Mouse (Mus musculus) limb, embryonic 13.5 days (tissue): Measurements from ENCODE around the gene Itga10. TPM values are rescaled to one million over a fixed set of nuclear protein-coding genes. Genes with fewer than 3 reads are reported as not detected.

Experiments
- ATAC-seq: fragments of 200-750 bp; cut with Nextera tagmentation; 2 replicates; pipeline ENCODE4 v1.8.0; 2017; ENCODE audit warnings: low read depth, moderate number of reproducible peaks, moderate TSS enrichment; ENCODE audit not compliant: low FRiP score
- H3K27ac ChIP-seq: fragments of 300-500 bp; sonication (generic); 2 replicates; pipeline ENCODE4 v1.5.1; 2015; ENCODE audit warnings: inconsistent platforms, mild to moderate bottlenecking, moderate library complexity
- H3K27me3 ChIP-seq: fragments of 300-500 bp; sonication (generic); 2 replicates; pipeline ENCODE4 v1.6.1; 2015; ENCODE audit warnings: mild to moderate bottlenecking, inconsistent platforms
- H3K36me3 ChIP-seq: fragments of 300-500 bp; sonication (generic); 2 replicates; pipeline ENCODE4 v1.6.1; 2015; ENCODE audit warnings: inconsistent platforms, mild to moderate bottlenecking, moderate library complexity
- H3K4me1 ChIP-seq: fragments of 300-500 bp; sonication (generic); 2 replicates; pipeline ENCODE4 v1.6.1; 2015; ENCODE audit warnings: inconsistent platforms
- H3K4me2 ChIP-seq: fragments of 300-500 bp; sonication (generic); replicated peaks from 2 replicates; pipeline ENCODE4 v1.6.1; 2015; ENCODE audit warnings: inconsistent platforms, mild to moderate bottlenecking, moderate library complexity
- H3K4me3 ChIP-seq: fragments of 300-500 bp; sonication (generic); 2 replicates; pipeline ENCODE4 v1.5.1; 2015; ENCODE audit warnings: moderate library complexity, mild to moderate bottlenecking, inconsistent platforms
- H3K9ac ChIP-seq: fragments of 300-500 bp; sonication (generic); 2 replicates; pipeline ENCODE4 v1.6.1; 2015; ENCODE audit warnings: mild to moderate bottlenecking, inconsistent platforms
- H3K9me3 ChIP-seq: fragments of 300-500 bp; sonication (generic); 2 replicates; pipeline ENCODE4 v1.6.1; 2016; ENCODE audit warnings: inconsistent platforms
- WGBS: fragments of 180-500 bp; shearing (Covaris S2); methylation state at CpG from one replicate; pipeline ENCODE4 v1.1.7; 2015; 5-methylcytosine and 5-hydroxymethylcytosine counted together
- polyA plus RNA-seq: library from polyadenylated mRNA; unstranded; fragments of >200 nt; fragmentation: Nextera tagmentation; extraction: Ambion mirVana; gene quantifications from 2 replicates; pipeline ENCODE4 v1.2.1, GENCODE M21; 2015

Gene Itga10
- polyA plus RNA-seq, 1 experiment from 2014 or later, result 3.1 TPM

DNA sequence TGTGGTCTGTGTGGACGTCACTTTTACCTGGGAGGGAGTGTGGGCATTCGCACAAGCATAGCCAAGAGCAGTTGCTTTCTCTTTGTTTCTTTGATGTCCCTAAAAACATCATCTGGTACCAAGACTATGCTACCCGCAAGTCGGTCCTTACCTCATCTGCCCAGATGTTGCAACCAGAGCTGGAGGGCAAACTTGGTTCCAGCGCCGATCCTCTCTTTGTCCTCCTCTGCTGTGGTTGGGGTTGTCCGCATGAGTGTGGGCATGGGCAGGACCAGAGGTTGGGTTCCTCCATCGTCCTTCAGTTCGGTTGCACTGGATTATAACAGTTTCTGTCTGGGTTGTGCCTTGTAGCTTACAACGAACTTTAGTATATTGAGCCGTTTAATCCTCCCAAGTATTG lies 60.8 kb downstream of the Itga10 start:
- no peak overlapping the region for H3K4me2 ChIP-seq
- ATAC-seq, result no peak
- H3K36me3 ChIP-seq, result peaks cover 58% of the 10 kb centered on the region
- H3K4me3 ChIP-seq, result no peak overlapping the region
- H3K27me3 ChIP-seq, result peaks cover 10% of the 10 kb centered on the region
- peaks cover 5% of the 10 kb centered on the region for H3K4me1 ChIP-seq
- H3K9me3 ChIP-seq, result no peaks in the 10 kb centered on the region
- H3K9ac ChIP-seq, result no peak overlapping the region
- no peak overlapping the region for H3K27ac ChIP-seq
- 89% methylated on average over 11 of the region's 11 CpGs for WGBS

DNA sequence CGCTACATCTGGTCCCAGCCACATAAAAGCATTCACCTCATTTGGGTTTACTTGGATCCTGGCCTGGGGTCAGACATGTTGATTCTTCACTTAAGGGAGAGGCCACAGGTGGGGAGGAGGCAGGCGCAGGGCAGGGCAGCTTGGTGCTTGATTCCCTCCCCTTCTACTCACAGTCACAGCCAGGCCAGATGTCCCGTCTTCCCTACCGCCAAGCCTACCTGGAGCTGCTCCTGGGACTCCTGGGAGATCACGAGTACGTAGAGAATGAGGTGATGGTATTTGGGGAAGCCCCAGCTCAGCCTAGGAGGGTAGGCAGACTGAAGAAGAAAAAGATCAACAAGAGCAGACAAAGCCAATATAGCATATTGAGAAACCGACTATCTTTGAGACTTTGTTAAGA lies 61.6 kb downstream of the Itga10 start:
- no peaks in the 10 kb centered on the region for H3K9me3 ChIP-seq
- peaks cover 5% of the 10 kb centered on the region for H3K4me1 ChIP-seq
- no peak overlapping the region for H3K27ac ChIP-seq
- H3K27me3 ChIP-seq, result peaks cover 10% of the 10 kb centered on the region
- no peak overlapping the region for H3K4me3 ChIP-seq
- H3K4me2 ChIP-seq, result no peak overlapping the region
- no peak for ATAC-seq
- WGBS, result 68% methylated on average over 7 of the region's 7 CpGs
- no peak overlapping the region for H3K9ac ChIP-seq
- peaks cover 58% of the 10 kb centered on the region for H3K36me3 ChIP-seq

DNA sequence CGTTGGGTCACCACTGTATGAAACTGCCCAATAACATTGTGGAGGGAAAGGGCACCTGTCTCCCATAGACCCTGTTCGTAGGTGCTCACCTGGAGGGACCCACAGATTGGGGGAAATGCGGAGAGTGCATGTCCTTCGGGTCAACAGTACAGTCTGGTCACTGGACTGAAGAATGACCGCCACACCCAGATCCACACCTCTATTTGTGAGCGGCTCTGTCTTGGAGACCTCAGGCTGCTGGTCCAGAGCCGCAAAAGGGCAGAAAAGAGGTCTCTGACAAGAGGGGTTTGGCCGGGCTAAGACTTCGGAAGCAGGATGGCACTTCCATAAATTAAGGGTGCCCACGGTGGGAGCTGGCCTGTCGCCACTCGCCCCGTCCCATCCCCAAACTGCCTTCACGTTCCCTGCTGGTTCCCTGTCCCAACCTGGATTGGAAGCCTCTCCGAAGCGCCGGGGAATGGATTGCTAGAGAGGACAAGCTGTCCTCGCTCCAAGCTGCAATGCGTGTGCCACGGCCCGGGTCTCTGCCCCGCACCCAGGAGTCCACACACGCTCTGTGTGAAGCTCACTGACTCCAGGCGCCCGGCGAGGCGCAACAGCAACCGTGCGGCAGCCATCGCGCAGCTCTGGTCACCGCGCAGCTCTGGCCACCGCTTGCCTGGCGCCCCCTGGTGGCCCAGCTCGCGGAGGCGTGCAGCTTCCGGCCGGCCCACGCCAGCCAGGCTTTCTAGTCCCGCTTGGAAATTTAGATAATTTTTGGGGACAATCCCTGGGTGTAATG lies 62.7 kb downstream of the Itga10 start, which contains the start of gene Nudt17:
Gene Nudt17, minus strand, starts transcription at position 660 of the 781 bp plus-strand sequence.
- no peaks in the 10 kb centered on the region for H3K9me3 ChIP-seq
- H3K4me3 ChIP-seq, result peak within 1 kb of the TSS; percentile 57
- peaks cover 59% of the 10 kb centered on the region for H3K36me3 ChIP-seq
- H3K9ac ChIP-seq, result peak within 1 kb of the TSS; percentile 77
- H3K4me1 ChIP-seq, result peaks cover 5% of the 10 kb centered on the region
- ATAC-seq, result peak; percentile 84
- 5% methylated on average over 42 of the region's 42 CpGs for WGBS
- H3K27me3 ChIP-seq, result peaks cover 10% of the 10 kb centered on the region
- H3K4me2 ChIP-seq, result peak within 1 kb of the TSS; percentile 91
- no peak within 1 kb of the TSS for H3K27ac ChIP-seq

DNA sequence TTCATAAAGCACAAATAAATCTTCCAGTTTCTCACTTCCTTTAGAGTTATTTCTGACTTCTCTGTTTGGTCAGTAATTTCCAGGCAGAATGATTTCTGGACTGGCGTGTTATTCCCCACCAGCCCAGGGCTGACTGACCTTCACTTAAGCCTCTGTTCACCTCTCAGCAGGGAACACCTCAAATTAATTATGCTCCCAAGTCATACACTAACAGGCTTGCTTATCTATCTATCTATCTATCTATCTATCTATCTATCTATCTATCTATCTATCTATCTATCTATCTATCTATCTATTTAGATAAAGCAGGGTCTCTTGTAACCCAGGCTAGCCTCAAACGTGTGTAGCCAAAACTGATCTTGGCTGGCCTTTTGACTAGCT lies 63.3 kb downstream of the Itga10 start:
- WGBS, result 61% methylated on average over 2 of the region's 2 CpGs
- no peak for ATAC-seq

More for the DNA sequence above, 63.3 kb downstream of the Itga10 start:
- Histone ChIP-seq H3K27ac (no peak overlapping the region), H3K4me3 (peak overlapping the region; percentile 57; the same call in 1 of the 2 replicates), H3K9ac (peak overlapping the region; percentile 77; the same call in 1 of the 2 replicates), H3K36me3 (peaks cover 59% of the 10 kb centered on the region), H3K4me2 (peak overlapping the region; percentile 91), H3K9me3 (no peaks in the 10 kb centered on the region), H3K4me1 (peaks cover 5% of the 10 kb centered on the region), H3K27me3 (peaks cover 10% of the 10 kb centered on the region)

Other genes with a start within 250 kb of the Itga10 start
- gene BC107364, start 193.3 kb upstream of the Itga10 start, polyA plus RNA-seq, result not detected in 2 replicates
- 10.3 and 10.6 TPM in 2 replicates for gene Hfe2, start 120.4 kb upstream of the Itga10 start, polyA plus RNA-seq
- gene Txnip, start 87.6 kb upstream of the Itga10 start, polyA plus RNA-seq, result 103 and 105 TPM in 2 replicates
- 1.3 and 1.5 TPM in 2 replicates for gene Gm16253, start 68.6 kb upstream of the Itga10 start, polyA plus RNA-seq
- 48.8 and 55.6 TPM in 2 replicates for gene Polr3gl, start 51.4 kb upstream of the Itga10 start, polyA plus RNA-seq
- 3.0 and 3.1 TPM in 2 replicates for gene Ankrd34a, start 48.9 kb upstream of the Itga10 start, polyA plus RNA-seq
- 8.4 and 8.7 TPM in 2 replicates for gene Lix1l, start 44.4 kb upstream of the Itga10 start, polyA plus RNA-seq
- 156 and 157 TPM in 2 replicates for gene Rbm8a, start 15.7 kb upstream of the Itga10 start, polyA plus RNA-seq
- gene Pex11b, start 10.2 kb upstream of the Itga10 start, polyA plus RNA-seq, result 61.8 and 63.3 TPM in 2 replicates
- gene Gm42957, start 10.1 kb upstream of the Itga10 start, polyA plus RNA-seq, result 0.23 TPM in 2 replicates
- gene Ankrd35, start 24.5 kb downstream of the Itga10 start, polyA plus RNA-seq, result 0.87 and 1.2 TPM in 2 replicates
- gene Pias3, start 50.8 kb downstream of the Itga10 start, polyA plus RNA-seq, result 77.7 and 83.3 TPM in 2 replicates
- gene Nudt17, start 63.0 kb downstream of the Itga10 start, polyA plus RNA-seq, result 13.8 TPM in 2 replicates
- 33.5 and 36.4 TPM in 2 replicates for gene Polr3c, start 82.0 kb downstream of the Itga10 start, polyA plus RNA-seq
- gene Rnf115, start 82.1 kb downstream of the Itga10 start, polyA plus RNA-seq, result 53.0 and 53.1 TPM in 2 replicates
- not detected in 2 replicates for gene Pdzk1, start 183.7 kb downstream of the Itga10 start, polyA plus RNA-seq
- 0.15 and 0.27 TPM in 2 replicates for gene Cd160, start 183.8 kb downstream of the Itga10 start, polyA plus RNA-seq